Mouse (Mus musculus) testis, adult 2 months (tissue): ENCODE measurements around the gene Pcgf6.

Source experiments
- CTCF ChIP-seq: fragments of 200-500 bp; IDR thresholded peaks from 2 replicates; pipeline ENCODE4 v1.5.1; 2012; ENCODE audit warnings: low read depth, mild to moderate bottlenecking, inconsistent platforms, low read length, moderate library complexity; ENCODE audit not compliant: control insufficient read depth, insufficient read depth, insufficient replicate concordance
- POLR2A ChIP-seq: fragments of 200-500 bp; IDR thresholded peaks from 2 replicates; pipeline ENCODE4 v1.6.1; 2012; ENCODE audit warnings: low read depth, mild to moderate bottlenecking, inconsistent platforms, low read length, moderate library complexity; ENCODE audit not compliant: control insufficient read depth

DNA sequence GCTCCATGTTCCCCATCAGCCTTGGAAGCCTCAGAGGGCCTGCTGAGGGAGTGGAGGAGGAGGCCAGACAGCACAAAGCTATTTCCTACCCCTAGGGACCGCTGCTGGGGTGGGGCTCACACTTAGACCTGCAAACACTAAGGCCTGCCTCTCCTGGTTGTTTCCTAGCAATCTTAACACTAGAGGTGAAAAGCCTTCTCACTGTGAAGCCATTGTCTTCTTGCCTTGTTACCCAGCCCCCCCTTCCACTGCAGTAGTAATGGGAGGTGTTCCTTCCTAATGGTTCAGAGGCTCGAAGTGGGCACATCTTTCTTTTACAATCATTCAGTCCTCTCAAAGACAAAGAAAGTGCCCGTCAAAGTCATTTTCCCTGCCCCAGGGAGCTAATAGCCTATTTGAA, 32.9 kb downstream of the Pcgf6 start:
- TF ChIP-seq CTCF (no peak), POLR2A (no peak)
